Mouse (Mus musculus) mouse embryonic stem cell (cell line): Measurements from ENCODE around the gene Eif2ak2.

Experiments
- in situ Hi-C, 2 experiments: fragments of 300-500 bp; cut with MboI; formaldehyde crosslinking; loops; 1 replicate in 1 of 2; 3 replicates in 1 of 2; pipeline ENCODE4 v1.14.3; 2019 to 2020; ENCODE audit warnings: low sequenced_read_pairs in 2 of 2, low pct_unique_long_range_greater_than_20kb in 1 of 2, mixed read lengths in 1 of 2; ENCODE audit not compliant: unreplicated experiment in 1 of 2

Gene Eif2ak2

DNA sequence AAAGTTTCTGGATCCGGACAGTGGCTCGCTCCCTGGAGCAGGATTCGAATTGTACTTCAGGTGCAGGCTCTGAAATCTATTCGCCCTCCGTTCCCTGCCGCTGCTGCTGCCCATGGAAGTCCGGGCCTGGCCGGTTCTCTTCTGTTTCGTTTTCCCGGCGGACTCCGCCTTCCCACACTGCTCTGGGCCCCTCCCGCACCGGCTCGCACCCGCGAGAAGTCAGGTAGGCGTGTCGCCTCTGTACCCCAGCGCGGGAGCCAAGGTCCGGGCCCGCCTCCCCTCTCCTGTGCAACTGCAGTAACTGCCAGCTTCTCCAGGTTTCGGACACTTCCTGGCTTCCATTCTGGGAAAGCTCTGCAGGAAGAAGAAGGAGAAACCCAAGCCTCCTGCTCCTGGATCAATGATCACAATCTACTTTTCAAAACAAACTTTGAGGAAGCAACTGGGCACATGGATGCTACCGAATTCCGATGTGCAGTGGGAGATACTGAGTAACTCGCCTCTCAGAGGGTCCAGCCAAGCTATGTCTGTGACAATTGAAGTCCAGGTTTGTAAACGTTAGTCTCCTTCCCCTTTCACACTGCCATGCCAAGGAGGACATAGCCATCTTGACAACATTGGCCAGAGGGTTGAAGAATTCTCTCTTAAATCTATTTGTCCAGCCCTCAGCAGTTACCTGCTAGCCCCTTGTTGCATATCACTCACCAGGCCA lies at the start of gene Eif2ak2:
TSS of gene Eif2ak2 (minus strand) at position 173 of the 712 bp plus-strand sequence.
- in situ Hi-C loops: no loop called here

DNA sequence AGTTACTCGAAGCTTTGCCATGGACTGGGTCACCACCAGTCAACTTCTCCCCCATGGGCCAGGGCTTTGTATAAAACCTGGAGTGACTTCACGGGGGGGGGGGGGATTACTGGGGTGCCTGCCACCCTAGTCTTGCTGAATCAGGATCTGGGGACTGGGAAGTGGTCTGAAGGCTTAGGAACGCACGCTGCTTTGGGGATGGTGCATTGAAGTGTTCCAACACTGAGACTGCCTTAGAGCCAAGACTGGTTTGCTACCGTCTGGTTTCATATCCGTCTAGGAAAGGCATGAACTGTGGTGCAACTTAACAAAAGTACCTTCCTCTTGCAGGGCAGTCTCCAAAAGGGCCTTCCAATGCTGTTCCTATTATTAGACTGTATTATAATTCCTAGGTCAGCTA lies 35.3 kb upstream of the Eif2ak2 start:
- in situ Hi-C loops: no loop called here

- in situ Hi-C loops: no loop called here
Observed at GRCm38 (mm10) chr17:78916899-78917298, 34.5 kb upstream of the Eif2ak2 start.

DNA sequence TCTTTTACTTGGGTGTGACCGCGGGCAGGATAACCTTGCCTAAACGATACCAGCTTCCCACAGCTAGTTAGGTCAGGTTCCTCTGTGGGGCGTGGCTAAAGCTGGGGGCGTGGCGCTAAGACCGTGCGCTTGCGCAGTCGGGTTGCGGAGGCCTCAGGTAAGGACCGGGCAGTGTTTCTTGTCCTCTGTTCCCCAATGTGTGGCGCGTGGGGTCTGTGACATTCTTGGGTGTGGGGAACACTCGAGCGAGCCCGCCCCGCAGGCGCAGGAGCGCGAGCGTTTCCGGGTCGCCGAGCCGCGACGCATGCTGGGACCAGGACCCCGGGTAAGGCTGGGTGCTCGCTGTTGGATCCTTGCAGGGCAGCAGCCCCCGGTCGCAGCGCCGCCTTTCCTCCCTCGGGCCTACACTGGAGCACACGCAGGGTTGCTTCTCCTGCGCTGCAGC lies 34.0 kb upstream of the Eif2ak2 start, which contains the start of gene Cebpzos:
TSS of gene Cebpzos (plus strand) at position 132 of the 445 bp plus-strand sequence.
- in situ Hi-C loops: no loop called here

- in situ Hi-C loops: no loop called here
Observed at GRCm38 (mm10) chr17:78915772-78916171, 33.4 kb upstream of the Eif2ak2 start.

- in situ Hi-C loops: no loop called here
Observed at GRCm38 (mm10) chr17:78913921-78914320, 31.5 kb upstream of the Eif2ak2 start.

DNA sequence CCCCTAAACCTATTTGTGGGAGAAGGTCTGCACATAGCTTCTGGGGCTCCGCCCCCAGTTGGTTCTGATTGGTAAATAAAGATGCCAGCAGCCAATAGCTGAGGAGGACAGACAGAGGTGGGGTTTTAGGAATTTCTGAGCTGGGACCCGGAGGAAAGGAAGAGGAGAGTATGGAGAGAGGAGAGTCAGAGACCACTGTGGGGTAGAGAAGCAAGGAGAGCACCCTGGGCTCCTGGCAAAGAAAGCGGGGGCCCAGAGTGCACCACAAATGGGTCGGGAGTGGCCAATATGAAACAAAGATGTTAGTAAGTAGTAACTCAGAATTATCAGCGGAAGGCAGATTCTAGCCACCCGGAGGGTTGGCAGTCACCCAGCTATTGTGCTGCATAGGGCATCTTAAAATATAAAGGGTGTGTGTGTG lies 30.5 kb upstream of the Eif2ak2 start:
- in situ Hi-C loops: no loop called here

DNA sequence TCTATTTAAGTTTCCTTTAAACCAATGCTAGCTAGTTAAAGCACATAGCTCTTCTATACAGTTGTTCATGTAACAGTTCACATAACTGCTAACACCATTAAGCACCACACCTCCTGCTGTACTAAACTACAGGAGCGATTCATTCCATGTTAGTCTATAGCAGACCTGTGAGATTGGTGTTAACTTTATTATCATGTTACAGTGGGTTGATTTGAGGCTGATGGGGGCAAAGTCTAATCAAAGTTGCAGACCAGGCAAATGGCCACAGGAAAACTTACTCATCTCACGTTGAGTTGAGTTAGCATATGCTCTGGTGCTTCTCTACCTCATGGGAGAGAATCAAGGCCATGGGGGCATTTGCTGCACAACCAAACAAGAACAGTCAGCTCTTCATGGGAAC lies 27.0 kb upstream of the Eif2ak2 start:
- in situ Hi-C loops: no loop called here

- in situ Hi-C loops: no loop called here
Observed at GRCm38 (mm10) chr17:78906892-78907291, 24.5 kb upstream of the Eif2ak2 start, which contains the start of gene Sult6b1. Gene Sult6b1 (minus strand): TSS chr17:78906992.

GRCm38 (mm10) chr17:78903158-78903557 lies 20.8 kb upstream of the Eif2ak2 start:
- in situ Hi-C loops: no loop called here

DNA sequence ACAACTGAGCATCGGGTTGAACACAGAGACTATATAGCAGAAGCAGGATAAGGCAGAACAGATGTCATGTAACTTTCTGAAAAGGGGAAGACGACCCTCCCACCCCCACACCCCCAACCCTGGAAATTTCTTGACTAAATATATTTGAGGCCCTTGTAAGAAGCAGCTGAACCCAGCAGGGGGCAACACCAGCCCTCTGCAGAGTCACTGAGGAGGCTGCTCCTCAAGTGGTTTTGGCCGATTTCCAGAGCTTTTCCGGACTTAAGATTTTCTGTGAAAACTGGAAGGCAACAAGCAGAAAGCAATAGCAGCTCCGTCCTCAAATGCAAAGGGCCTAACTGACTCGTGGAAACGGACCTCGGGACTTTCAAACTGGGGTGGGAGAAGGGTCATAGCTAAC lies 13.0 kb upstream of the Eif2ak2 start:
- in situ Hi-C loops: no loop called here

DNA sequence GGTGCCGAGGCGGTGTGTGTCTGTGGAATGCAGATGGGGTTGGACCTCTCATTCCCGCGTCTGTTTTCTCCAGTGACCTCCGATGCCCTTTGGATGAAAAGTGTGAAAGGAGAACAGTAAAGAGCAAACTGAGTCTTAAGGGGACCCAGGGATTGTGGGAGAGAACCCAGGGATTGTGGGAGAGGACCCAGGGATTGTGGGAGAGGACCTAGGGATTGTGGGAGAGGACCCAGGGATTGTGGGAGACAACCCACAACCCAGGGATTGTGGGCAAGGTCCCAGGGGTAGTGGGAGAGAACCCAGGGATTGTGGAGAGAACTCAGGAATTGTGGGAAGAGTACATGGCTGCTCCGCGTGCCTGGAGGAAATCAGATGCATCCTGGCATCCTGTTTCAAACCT lies 12.6 kb upstream of the Eif2ak2 start:
- in situ Hi-C loops: no loop called here

DNA sequence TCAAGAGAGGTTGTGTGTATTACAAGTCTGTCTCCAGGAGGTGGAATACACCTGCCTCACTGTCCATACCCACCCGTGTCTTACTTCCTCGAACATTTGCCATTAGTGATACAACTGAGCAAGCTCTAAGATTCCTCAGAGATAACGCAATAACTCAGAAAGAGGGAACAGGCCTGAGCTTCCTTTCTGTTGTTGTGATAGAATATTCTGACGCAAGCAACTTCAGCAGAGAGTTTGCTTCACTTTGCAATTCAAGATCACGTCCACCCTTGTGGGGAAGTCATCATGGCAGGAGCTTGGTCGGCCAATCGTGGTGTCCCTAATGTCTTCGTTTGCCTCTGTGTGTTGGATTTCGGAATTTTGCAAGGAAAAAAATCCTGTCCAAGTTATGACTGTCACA lies 8.6 kb upstream of the Eif2ak2 start:
- in situ Hi-C loops: no loop called here

DNA sequence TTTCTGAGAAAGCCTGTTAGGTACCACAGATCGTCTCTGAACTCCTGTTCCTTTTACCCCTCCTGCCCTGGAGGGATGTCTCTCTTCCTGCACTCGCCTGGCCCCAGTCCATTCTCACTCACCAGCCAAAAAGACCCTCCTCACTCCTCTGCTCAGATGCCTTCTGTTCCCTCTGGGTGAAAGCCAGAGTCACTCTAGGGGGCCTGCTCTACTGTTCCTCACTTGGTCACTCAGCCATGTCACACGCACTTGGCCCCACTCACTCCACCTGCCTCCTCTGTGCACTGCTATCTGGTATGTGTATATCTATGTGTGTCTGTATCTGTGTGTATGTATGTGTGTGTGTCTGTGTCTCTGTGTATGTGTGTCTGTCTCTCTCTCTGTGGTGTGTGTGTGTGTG lies 6.8 kb upstream of the Eif2ak2 start:
- in situ Hi-C loops: no loop called here

- in situ Hi-C loops: no loop called here
Observed at GRCm38 (mm10) chr17:78888554-78888953, 6.2 kb upstream of the Eif2ak2 start.

GRCm38 (mm10) chr17:78885286-78886065 lies 3.1 kb upstream of the Eif2ak2 start:
- in situ Hi-C loops: no loop called here

DNA sequence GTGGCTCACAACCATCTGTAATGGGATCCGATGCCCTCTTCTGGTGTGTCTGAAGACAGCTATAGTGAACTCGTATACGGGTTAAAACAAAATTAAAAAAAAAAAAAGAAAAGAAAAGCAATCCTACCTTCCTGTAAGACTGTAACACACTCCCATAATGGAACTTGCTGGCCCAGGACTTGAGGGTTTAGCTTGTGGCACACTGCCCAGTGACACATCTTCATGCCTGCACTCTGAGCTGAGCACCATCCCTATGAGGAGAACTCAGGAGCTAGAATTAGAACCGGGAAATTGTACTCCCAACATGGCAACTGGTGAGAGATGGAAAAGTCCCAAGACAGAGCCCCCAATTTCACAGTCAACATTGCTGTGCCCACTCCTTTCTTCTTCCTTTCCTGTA lies 918 bp upstream of the Eif2ak2 start:
- in situ Hi-C loops: no loop called here

- in situ Hi-C loops: no loop called here
Observed at GRCm38 (mm10) chr17:78881878-78882304, 482 bp downstream of the Eif2ak2 start.

DNA sequence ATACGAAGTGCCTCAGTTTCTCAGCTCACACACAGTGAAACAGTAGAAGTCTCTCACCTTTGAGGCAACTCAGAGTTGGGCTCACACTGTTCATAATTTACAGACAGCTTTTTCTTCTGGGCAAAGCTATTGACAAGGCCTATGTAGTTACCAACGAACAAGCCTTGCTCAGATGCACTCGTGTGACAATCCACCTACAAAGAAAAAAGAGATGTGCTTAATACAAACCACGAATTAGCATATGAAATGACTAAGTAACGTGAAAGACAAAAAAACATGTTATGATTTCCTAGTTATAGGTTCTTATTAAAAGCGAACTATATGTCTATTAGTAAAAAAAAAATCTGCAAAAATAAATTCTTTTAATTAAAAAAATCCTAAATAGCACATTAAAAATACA lies 8.5 kb downstream of the Eif2ak2 start:
- in situ Hi-C loops: no loop called here

DNA sequence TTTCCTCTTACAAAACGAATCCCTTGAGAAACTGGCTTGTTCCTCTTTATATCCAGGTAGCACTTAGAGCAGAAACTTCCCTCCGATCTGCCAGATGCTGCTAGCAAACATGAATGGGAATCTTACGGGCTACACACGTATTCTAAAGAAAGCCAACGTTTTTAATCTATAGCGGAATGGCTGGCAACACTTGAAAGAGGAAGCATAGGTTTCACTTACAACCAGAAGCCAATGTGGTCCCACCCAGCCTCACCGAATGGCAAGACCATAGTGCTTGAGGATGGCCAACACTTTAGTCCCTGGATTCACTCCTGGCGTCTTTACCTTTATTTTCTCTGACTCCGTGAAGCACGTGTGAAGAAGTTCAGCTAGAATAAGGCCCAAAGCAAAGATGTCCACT lies 26.1 kb downstream of the Eif2ak2 start:
- in situ Hi-C loops: no loop called here
